Mouse (Mus musculus) thymus, postnatal 36 days (tissue): ENCODE measurements around the gene Gria2.
A peak's percentile ranks its signal among the peaks of the same experiment; 100 is the strongest.

Experiments used
- DNase-seq, 2 experiments: peaks; one replicate each; pipeline ENCODE4 v3.0.0; 2022; ENCODE audit warnings: mixed read lengths in 2 of 2

Gria2 gene

DNA sequence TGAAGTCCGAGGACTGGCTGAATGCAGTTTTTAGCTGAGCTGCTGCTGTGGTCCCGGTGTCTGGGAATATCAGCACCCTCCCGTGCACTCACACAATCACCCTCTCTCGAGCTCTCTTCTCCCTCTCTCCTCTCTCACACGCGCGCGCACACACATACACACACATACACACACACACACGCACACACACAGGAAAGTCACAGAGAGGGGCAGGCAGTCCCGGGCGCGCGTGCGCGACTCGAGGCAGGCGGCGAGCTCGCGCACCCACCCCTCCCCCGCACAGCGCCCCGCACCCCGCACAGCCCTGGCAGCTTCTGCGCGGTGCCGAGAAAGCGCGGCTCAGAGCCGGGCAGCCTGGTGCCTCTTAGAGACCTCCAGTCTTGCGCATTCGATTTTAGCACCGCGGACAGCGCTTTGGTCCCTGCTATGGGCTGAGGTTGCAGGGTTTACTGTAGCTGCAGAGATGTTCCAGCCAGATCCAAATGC, at the start of gene Gria2:
Gria2 (minus strand) TSS at position 240 of the 486 bp plus-strand sequence.
- peak; percentile 33 to 47 for DNase-seq

DNA sequence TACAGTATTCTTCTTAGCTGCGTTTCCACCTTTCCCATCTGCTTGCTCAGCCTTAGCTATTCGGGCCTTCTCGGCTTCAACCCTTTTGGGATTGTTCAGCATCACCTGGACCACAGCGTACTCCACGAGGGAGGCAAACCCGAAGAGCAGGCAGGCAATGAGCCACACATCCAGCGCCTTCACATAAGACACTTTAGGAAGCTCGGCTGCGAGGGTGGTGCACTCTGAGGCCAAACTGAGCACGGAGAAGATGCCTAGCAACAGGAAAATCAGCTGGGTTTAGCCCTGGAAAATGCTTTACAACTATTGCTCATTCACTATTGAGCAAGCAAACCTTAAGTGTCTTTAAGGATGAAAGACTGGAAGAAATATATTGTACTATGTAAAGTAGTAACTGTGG, 48.3 kb upstream of the Gria2 start:
- no peak for DNase-seq

DNA sequence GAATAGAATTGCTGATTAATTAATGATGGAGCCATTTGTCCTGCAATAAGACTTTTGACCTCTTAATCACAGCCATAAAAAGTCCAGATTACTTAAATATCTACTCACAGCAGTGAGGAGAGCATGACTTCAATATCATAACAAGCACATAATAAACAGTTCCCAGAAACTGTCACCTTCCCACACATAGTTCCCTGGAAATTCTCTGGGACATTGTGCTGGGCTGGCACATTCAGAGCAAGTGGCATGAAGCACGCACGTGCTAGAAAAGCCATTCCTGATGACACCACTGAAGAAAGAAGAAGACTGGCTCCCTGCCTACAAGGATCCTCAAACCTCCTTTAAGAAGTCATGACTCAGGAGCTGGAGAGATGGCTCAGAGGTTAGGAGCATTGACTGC, 43.0 kb upstream of the Gria2 start:
- no peak for DNase-seq

DNA sequence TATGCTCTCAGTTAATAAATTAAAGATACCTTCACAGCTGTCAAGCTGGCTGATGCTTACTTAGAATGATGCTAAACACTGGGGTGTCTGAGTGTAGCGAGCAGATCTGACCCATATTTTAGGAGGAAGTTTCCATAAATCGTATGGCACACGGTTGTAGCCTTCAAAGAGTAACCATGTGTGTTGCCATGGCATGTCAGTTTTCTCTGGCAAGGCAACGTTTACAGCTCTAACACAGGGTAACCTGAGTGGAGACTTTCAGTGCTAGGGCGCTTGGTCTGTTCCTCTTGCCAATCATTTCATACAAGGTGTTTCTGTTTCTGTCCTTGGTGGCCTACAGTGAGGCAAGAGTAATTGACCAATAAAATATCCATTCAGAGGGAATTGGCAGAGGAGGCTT, 37.2 kb upstream of the Gria2 start:
- no peak for DNase-seq

DNA sequence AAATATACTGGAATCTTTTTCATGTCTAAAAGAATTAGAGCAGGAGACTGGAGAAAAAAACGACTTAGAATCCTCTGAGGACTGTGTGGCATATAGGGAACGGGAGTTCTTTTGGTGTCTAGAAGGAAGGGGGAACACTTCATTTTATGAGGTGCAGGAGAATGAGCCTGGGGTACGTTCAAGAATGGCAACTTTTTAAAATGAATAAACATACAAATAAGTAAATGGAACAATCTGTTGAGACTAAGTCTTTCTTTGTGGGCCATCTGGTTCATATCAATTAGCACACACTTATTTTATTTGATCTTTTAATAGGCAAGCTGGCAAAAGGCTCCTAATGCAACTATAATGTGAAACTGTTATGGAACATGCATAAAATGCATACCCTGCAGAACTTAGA, 34.9 kb upstream of the Gria2 start:
- no peak for DNase-seq

DNA sequence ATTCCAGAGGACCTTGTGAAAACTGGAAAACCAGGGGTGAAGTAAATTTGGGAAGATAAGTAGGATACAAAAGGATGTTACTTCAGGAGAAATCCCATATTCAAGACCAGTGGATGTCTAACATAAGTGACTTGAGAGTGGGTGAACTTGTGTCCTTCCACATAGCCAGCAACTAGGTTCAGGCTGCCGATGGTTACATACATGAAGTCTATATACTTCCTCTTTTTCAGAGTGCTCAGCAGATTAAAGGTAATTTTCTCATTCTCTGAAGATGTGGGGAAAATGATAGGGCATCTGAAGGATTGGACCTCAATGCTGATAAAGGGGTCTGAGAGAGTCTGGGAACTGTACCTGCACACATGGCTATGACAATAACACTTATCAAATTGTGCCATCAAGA, 21.3 kb upstream of the Gria2 start:
- no peak for DNase-seq

DNA sequence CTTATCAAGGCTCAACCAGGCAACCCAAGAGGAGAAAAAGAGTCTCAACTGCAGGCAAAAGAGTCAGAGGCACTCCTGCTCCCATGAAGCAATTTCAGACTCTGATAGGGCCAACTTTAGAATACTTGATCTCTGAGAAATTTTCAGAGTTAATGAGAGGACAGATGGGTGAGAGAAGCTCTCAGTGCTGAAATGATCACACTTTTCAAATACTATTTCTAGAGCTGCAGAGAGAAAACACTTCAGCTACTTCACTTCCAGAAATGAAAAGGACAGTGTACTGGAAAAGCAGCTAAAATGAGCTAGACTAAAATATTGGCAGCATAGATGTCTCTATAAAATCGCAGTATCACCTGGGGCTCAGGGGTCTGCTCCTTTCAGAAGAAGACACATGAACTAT, 16.0 kb upstream of the Gria2 start:
- DNase-seq, result no peak

DNA sequence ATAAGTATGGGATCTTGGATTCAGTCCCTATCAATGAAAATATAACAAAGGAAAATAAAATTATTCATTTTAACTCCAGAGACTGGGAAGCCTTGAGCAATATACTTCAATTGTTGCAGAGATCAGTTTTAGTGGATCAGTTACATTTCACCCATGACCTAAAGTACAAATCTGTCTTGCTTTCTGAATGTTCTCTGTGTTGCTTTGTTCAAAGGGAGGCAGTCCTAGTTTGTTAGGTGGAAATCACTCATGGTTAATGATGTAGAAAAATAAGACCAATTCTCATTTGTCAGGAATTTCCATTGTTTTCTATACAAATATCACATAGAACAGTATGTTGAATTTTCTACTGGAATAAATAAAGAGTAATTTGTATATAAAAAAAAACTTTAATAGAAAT, 11.1 kb upstream of the Gria2 start:
- DNase-seq, result no peak

DNA sequence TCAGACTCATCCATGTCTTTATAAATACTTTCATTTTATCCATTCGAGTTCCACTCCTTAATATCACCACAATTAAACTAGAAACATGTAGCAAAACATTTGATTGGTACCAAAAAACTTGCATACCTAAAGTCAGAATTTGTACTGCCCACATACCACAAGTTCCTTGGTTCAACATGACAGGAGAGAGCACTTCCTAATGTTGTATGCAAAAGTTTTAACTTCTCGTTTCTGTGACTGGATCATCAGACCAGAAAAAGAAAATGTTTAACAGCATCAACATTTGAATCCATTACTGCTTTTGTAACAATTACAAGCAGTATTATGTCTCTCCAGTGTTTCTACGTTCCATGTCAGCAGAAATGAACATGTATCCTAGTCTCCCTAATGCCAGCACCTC, 9.6 kb upstream of the Gria2 start:
- DNase-seq, result no peak

DNA sequence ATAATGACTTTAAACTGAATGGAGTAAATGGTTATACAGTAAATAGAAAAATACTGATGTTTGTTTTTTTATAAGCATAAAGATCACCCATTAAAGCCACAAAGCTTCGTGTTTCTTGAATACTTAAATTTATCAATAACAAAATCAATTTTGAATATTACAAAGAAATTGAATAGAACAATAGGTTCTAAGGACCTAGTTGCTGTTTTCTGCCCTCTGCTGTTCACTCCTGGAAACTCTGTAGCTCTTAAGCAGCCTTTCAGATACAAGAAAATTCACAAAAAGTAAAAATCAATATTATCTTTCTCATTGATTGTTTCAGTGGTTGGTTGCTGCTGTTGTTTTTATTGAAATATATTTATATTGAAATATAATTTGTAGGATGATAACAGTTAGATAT, 2.7 kb upstream of the Gria2 start:
- DNase-seq, result no peak

DNA sequence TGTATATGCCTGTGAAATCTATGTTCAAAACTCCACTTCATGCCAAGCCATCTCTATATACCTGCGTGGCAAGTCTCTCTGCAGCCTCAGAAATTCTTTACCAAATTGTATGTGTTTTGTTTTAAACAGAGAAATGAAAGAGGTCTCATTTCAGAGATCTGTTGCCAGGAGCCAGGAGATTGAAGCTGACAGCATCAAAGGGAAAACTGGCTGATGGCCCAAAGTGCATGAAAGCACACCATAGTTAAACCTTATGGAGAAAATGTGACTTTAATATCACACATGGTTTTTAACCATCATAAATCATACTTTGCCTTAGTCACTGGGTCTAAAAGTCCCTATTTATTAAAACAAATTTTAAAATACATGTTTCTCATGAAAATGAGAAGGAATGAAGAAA, 1.2 kb upstream of the Gria2 start:
- DNase-seq, result no peak

DNA sequence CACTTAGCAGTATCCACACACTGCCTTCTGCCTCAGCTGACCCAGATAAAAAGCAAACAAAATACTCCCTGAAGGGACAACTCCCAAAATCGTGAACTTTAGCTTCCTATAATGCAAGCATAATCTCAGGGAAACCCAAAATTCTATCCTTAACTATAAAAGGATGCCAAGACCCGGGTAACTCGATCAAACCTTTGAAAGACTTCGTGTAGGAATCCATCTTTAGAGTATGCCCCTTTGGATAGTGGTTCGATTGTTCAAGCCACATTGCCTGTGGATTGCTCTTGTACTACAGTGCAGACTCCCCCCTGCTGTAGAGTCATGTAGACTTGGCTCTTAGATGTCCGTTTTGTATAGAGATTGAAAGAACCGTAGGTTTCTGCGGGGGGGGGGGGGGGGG, 576 bp upstream of the Gria2 start:
- no peak for DNase-seq

DNA sequence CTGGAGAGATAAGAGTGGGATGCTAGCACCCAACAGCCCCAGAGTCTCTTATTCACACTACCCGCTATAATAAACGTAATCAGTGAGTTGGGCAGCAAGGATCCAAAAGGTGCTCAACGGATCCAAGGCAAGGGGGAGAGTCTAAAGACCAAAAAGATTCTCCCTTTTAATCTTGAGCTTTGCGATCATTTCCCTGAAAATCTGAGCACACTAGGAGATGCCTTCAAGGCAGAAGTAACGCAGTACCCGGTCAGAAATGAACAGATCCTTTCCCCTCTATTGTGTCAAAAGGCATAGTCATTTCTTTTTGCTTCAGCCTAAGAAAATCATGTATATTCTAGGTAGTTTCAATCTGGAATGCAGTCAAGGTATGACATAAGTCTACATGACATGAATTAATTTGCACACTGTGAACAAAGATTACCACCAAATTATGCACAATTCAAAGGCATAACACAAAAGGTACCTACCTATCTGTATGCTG, 766 bp downstream of the Gria2 start:
- no peak for DNase-seq

DNA sequence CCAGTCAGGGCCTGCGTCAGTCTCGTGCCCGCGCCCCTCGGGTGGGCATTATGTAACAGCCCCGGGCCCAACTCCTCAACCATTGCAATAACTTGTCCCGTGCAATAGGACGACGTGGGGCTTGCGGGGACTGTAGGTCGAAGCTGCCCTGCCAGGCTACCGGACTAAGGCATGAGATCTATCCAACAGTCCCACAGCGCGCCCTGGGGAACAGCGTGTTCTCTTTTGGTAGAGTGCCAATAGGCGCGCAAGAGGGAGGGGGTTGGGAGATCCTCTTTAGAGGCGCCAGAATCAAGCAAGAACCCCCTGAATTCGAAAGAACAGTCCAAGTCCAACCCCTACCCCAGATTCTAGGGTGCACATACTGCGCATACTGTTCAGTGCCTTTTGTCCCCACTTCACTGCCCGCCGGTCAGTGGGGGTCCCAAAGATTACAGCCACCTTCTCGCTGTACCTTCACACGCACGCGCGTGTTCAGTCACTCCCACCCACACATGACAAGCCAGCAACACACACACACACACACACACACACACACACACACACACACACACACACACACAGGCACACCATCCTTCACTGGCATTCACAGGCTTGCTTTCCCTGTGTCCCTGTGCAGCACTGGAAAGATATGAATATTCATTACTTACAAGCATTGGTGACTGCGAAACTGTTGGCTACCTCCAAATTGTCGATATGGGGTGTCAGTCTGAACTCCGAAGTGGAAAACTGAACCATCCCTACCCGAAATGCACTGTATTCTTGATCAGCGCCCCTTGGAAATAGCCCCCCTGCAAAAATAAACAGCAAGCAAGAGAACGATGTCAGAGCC, 1.4 kb downstream of the Gria2 start:
- peak in 1 of 2 experiments; percentile 17 for DNase-seq

DNA sequence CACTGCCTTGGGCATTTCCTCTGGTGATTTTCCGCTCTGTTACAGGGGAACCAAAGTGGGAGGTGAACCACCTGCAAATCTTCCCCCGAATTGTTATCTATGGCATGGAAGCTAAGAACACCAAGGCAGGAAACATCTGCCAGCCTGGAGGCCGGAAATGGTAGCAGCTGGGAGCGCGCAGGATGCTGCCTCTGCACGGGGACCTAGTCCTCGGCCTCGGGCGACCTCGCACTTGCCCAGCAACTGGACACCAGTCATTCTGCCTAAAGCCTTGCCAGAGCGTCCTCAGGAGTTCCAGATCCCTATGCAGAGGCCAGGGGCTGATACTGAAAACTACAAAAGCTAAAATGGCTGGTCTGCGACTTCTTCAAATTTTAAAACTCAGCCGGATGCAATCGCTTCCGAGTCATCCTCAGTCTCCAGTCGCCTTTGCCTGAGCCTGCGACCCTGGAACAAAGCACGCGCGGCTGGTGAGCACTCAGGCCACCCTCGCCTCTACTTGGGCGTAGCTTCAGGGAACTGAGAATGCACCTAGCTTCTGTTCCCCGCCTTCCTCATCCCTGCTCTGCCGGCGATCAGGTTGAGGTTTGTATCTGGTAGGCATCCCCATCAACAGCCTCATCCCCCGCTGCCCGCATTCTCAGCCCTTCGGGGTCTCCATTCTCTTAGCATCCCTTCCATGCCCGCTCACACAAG, 2.2 kb downstream of the Gria2 start:
- peak; percentile 38 to 54 for DNase-seq

DNA sequence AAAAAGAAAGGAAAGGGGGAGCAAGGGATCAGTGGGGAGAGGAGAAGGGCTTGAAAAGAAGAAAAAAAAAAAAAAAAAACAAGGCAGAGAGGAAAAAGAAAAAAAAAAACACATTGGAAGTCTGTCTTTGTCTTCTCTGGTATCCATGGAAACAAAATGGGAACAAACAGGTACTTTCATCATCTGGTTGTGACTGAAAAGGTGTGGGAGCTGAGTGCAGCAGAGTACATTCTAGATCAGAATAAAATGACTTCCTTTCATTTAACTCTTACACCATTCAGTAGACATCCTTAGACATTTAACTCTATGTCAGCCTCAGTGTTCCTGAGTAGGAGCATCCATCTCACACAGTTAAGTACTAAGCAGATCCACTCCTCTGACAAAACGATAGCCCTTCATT, 4.7 kb downstream of the Gria2 start:
- DNase-seq, result no peak

DNA sequence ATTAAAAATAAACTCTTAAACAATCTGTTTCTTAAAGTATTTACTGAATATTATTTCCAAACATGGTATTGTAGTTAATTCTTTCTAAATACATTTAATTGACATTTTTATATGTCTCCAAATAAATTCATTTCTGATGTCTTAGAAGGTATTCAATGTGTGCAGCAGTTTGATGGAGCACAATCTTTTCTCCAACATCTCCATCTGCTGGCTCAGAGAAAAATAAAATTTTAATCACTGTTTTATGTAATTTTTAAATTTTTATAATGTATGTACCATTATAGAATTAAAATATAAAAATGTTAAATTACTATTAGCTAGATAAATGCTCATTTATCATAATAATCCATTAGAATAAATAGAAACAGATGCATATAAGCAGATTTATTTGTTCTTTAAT, 5.9 kb downstream of the Gria2 start:
- no peak for DNase-seq

DNA sequence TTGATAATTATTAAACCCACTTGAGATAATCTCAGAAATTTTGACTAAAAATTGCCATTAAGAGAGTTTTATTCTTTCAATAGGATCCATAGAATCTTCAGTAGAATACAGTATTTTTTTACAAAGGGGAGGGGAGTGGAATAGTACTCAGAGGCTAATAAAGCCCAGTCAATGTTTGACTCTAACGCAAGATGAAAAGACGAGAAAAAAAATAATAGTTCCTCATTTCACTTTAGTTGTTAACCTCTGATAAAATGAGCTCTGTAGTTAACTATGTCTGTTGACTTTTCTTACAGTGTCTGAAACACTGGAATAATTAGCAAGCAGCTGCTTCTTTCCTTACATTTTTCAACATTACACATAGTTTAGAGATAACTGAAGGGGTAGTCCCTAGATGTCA, 7.4 kb downstream of the Gria2 start:
- DNase-seq, result no peak

DNA sequence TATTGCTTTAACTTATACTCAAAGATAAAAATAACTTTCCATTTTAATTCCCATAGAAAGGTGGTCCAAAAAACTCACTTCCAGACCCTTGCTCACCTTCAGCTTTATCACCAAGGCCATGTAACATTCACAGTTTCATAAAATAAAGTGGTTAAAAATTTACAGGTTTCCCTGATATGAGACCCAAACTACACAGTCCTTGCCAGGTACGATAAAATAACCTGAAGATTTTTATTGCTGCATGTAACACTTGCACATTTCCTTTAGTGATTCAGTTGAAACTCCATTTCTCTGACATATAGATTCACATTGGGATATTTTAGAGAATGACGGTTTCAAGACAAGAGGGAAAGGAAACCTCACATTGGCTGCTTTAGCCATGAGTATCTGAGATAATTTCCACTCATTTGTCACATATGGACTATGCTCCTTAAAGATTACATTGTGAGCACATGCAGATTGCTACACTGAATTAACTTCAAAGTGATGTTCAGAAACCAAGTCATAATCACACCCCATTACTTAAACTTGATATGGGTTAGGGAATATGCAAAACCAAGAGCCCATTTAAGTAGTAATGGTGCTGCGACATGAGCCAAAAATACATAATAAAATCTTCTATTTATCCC, 15.4 kb downstream of the Gria2 start:
- DNase-seq, result no peak

DNA sequence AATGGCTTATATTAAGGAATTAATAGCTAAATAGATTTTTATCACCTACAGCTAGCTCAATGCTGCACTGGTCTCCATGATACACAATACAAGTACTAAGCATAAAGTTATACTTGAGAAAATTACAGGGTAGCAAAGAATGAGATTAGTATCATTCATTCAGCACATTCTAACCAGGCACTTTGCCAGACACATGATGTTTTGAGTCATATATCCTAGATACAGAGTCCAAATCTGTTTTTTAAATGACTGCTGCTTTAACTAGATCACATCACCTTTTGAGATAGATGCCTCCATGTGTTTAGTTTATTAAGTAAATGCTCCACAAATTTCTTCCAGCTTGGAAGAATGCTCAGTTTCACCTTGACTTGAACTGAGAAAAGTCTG, 21.5 kb downstream of the Gria2 start:
- no peak for DNase-seq

DNA sequence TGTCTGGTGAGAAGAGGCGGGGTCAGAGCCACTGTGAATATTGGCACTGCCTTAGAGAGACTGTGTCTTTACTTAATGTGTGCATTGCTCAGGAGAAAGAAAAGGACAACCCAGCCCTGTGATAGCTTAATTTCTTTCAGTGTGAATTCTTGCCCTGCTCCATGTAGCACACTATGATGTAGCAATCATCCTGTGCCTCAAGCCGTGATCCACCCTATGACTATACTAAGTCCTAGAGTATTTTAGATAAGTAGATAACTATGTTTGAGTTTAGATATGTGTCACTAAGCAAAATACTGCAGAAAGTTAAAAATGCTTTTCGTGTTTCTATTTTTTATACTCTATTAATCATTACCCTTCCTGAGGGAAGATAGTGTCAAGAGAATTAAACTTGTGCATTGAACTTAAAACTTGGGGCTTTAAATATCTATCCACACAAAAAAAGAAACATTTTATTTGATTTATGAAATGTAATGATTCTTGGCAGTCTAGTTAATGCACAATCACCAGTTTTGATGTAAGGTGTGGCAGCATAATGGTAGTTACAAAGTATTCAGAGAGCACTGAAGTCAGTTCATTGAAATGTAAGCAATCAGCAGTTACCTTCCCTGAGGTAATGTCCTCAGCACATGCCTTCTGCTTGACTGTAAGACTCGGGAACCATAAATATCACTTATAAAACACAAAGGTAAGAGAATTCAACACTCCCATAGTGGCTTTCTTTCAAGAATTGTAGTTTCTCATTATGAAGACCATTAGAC, 22.1 kb downstream of the Gria2 start:
- DNase-seq, result no peak

DNA sequence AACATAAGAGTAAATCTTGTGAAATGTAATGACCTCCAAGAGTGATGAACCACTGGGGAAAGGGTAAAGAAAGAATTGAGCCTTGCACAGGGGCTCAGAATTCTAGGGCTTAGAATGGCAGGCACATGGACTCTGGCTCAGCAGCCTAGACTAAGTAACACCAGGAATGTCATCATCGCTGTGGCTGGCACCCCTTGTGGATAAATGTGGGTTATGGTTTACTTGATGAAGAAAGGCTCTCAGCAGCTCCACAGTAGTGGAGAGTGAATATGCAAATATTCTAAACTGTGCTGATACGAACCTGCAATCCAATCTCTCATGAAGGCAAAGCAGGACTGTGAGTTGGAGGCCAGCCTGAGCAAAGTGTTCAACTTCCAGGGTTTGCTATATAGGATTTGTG, 26.0 kb downstream of the Gria2 start:
- DNase-seq, result no peak

DNA sequence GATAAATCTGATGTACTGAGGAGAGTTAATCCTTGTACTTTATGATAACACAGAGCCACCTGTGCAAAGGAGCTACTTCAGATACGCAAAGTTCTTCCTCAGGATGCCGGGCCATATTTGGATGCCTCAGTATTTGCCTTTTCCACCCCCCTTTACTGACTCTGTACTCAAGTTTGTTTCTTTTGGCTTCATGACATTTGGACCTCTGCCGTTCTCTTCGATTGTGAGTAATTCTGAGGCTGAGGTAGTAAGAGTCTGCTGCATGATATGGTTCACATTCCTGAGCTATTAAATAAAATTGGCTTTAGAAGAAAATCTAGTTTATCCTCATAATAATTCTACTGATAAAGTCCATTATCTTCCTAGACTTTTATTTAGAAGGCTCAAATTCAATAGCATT, 26.7 kb downstream of the Gria2 start:
- no peak for DNase-seq
